Mouse (Mus musculus) adipocyte (in vitro differentiated cells): ENCODE measurements around the gene Tmprss6.

Experiments
- DNase-seq: peaks from one replicate; pipeline ENCODE4 v3.0.0-alpha.2; 2016; ENCODE audit warnings: low spot score

Gene Tmprss6

GRCm38 (mm10) chr15:78447746-78448535 is 20.5 kb downstream of the Tmprss6 start:
- peak; percentile 98 for DNase-seq

GRCm38 (mm10) chr15:78447121-78447520 is 21.3 kb downstream of the Tmprss6 start:
- peak; percentile 91 for DNase-seq

GRCm38 (mm10) chr15:78443857-78444256 is 24.6 kb downstream of the Tmprss6 start:
- DNase-seq: no peak

- no peak for DNase-seq
Measured at GRCm38 (mm10) chr15:78442231-78442630, 26.2 kb downstream of the Tmprss6 start.

GRCm38 (mm10) chr15:78438973-78439372 is 29.5 kb downstream of the Tmprss6 start:
- no peak for DNase-seq

GRCm38 (mm10) chr15:78438505-78438904 is 29.9 kb downstream of the Tmprss6 start:
- no peak for DNase-seq

GRCm38 (mm10) chr15:78438018-78438394 is 30.4 kb downstream of the Tmprss6 start:
- no peak for DNase-seq

GRCm38 (mm10) chr15:78437237-78438017 is 31.0 kb downstream of the Tmprss6 start:
- peak; percentile 54 for DNase-seq

- DNase-seq: peak; percentile 73
Measured at GRCm38 (mm10) chr15:78436380-78437192, 31.8 kb downstream of the Tmprss6 start.

- no peak for DNase-seq
Measured at GRCm38 (mm10) chr15:78435681-78436080, 32.8 kb downstream of the Tmprss6 start.

- peak; percentile 43 for DNase-seq
Measured at GRCm38 (mm10) chr15:78434896-78435520, 33.4 kb downstream of the Tmprss6 start.

- peak; percentile 63 for DNase-seq
Measured at GRCm38 (mm10) chr15:78431541-78432121, 36.8 kb downstream of the Tmprss6 start.

- DNase-seq: no peak
Measured at GRCm38 (mm10) chr15:78430874-78431273, 37.6 kb downstream of the Tmprss6 start.

GRCm38 (mm10) chr15:78429871-78430622 is 38.4 kb downstream of the Tmprss6 start:
- no peak for DNase-seq

GRCm38 (mm10) chr15:78429139-78429459 is 39.3 kb downstream of the Tmprss6 start:
- no peak for DNase-seq

GRCm38 (mm10) chr15:78428391-78429138 is 39.9 kb downstream of the Tmprss6 start, which contains the start of gene Kctd17:
Gene Kctd17, plus strand, starts transcription at chr15:78428564.
- peak; percentile 78 for DNase-seq

- no peak for DNase-seq
Measured at GRCm38 (mm10) chr15:78425230-78425629, 43.2 kb downstream of the Tmprss6 start.

- DNase-seq: no peak
Measured at GRCm38 (mm10) chr15:78424507-78424906, 43.9 kb downstream of the Tmprss6 start.

- DNase-seq: peak; percentile 85
Measured at GRCm38 (mm10) chr15:78422046-78422956, 46.1 kb downstream of the Tmprss6 start.
